In the genomic region with DNA sequence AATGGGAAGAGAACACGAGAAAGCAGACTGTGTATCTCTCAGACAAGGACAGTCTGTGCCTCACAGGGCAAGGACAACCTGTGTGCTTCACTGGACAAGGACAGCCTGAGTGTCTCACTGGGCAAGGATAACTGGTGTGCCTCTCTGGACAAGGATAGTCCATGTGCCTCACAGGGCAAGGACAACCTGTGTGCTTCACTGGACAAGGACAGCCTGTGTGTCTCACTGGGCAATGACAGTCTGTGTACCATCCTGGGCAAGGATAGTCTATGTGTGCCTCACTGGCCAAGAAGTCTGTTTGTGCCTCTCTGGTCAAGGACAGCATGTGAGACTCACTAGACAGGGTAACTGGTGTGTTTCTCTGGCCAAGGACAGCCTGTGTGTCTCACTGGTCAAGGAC, we compare ENCODE assay signal across 30 mouse cellular contexts.
DNase-seq lines count a peak whose midpoint lies in the region; ATAC-seq lines count a peak whose summit lies in the region.
"Had no signal": no experiment of that assay in that cellular context is flagged by ENCODE, and none has a peak within 500 bp of the region (broad histone marks: within the 10 kb centered on the region; RNA-seq: fewer than 3 reads in every experiment).

No protein-coding gene starts in this region.

- 79% methylated on average over 1 of the region's 1 CpGs for WGBS in liver, embryonic 11.5 days
- WGBS in liver, embryonic 12.5 days (ENCODE audit: insufficient replicate concordance) = 59% methylated on average over 1 of the region's 1 CpGs

- H3K27ac ChIP-seq in liver, embryonic 11.5 days (ENCODE audit: low read depth, low read length) = no peak overlapping the region
- no peak overlapping the region for H3K27ac ChIP-seq in liver, embryonic 12.5 days
- H3K27ac ChIP-seq: embryonic facial prominence, embryonic 13.5 days; heart, adult 2 months; hindbrain, embryonic 13.5 days; lung, embryonic 15.5 days; stomach, postnatal 0 days had no signal

- no peaks in the 10 kb centered on the region for H3K36me3 ChIP-seq in liver, embryonic 11.5 days (ENCODE audit: control insufficient read depth, insufficient read depth, low read length)
- H3K36me3 ChIP-seq in liver, embryonic 12.5 days = no peaks in the 10 kb centered on the region
- H3K36me3 ChIP-seq in megakaryocyte, embryonic 14.5 days (replicated peaks; ENCODE audit: low read length) = no peaks in the 10 kb centered on the region
- H3K36me3 ChIP-seq: embryonic facial prominence, embryonic 13.5 days; heart, embryonic 12.5 days; hindbrain, embryonic 13.5 days; lung, embryonic 15.5 days had no signal

- no peak overlapping the region for H3K4me3 ChIP-seq in liver, embryonic 11.5 days (ENCODE audit: low read depth, low read length)
- H3K4me3 ChIP-seq in liver, embryonic 12.5 days = no peak overlapping the region
- peak overlapping the region; percentile 44 for H3K4me3 ChIP-seq in megakaryocyte, embryonic 14.5 days (replicated peaks)
- H3K4me3 ChIP-seq: embryonic facial prominence, embryonic 13.5 days; erythroblast, embryonic 14.5 days; heart, adult 2 months; heart, embryonic 12.5 days; hindbrain, embryonic 13.5 days; lung, embryonic 15.5 days had no signal

- peak; percentile 18; the same call in 1 of the 2 replicates for ATAC-seq in liver, embryonic 11.5 days (replicated peaks; ENCODE audit: low FRiP score)
- no peak for ATAC-seq in liver, embryonic 12.5 days
- no peak for ATAC-seq in erythroblast, adult 5-6 weeks (replicated peaks; ENCODE audit: low FRiP score, poor library complexity, severe bottlenecking)
- ATAC-seq: forebrain, embryonic 14.5 days; intestine, embryonic 16.5 days had no signal

- no peak overlapping the region for H3K4me2 ChIP-seq in liver, embryonic 11.5 days
- H3K4me2 ChIP-seq in liver, embryonic 12.5 days = no peak overlapping the region
- H3K4me2 ChIP-seq: embryonic facial prominence, embryonic 13.5 days; heart, embryonic 12.5 days; hindbrain, embryonic 13.5 days; lung, embryonic 15.5 days had no signal

- H3K9ac ChIP-seq in liver, embryonic 11.5 days (ENCODE audit: low read depth, low read length) = no peak overlapping the region
- H3K9ac ChIP-seq in liver, embryonic 12.5 days = no peak overlapping the region
- H3K9ac ChIP-seq: embryonic facial prominence, embryonic 13.5 days; heart, embryonic 12.5 days; hindbrain, embryonic 13.5 days; lung, embryonic 15.5 days had no signal

- H3K4me1 ChIP-seq in liver, embryonic 11.5 days (replicated peaks; ENCODE audit: control insufficient read depth, insufficient read depth, low read length) = no peaks in the 10 kb centered on the region
- no peaks in the 10 kb centered on the region for H3K4me1 ChIP-seq in liver, embryonic 12.5 days
- no peaks in the 10 kb centered on the region for H3K4me1 ChIP-seq in megakaryocyte, embryonic 14.5 days
- H3K4me1 ChIP-seq: embryonic facial prominence, embryonic 13.5 days; heart, embryonic 12.5 days; hindbrain, embryonic 13.5 days; lung, embryonic 15.5 days had no signal

- no peaks in the 10 kb centered on the region for H3K27me3 ChIP-seq in liver, embryonic 11.5 days (replicated peaks; ENCODE audit: control insufficient read depth, insufficient read depth, low read length)
- H3K27me3 ChIP-seq in liver, embryonic 12.5 days (replicated peaks) = no peaks in the 10 kb centered on the region
- no peaks in the 10 kb centered on the region for H3K27me3 ChIP-seq in megakaryocyte, embryonic 14.5 days (replicated peaks)
- H3K27me3 ChIP-seq: CH12.LX; embryonic facial prominence, embryonic 13.5 days; heart, embryonic 12.5 days; hindbrain, embryonic 13.5 days; lung, embryonic 15.5 days had no signal

- no peaks in the 10 kb centered on the region for H3K9me3 ChIP-seq in liver, embryonic 11.5 days (ENCODE audit: control insufficient read depth, low read length)
- H3K9me3 ChIP-seq in liver, embryonic 12.5 days (replicated peaks) = no peaks in the 10 kb centered on the region
- H3K9me3 ChIP-seq in megakaryocyte, embryonic 14.5 days = peaks cover 5% of the 10 kb centered on the region; the same call in 1 of the 2 replicates
- H3K9me3 ChIP-seq: embryonic facial prominence, embryonic 13.5 days; heart, embryonic 12.5 days; hindbrain, embryonic 13.5 days; lung, embryonic 15.5 days had no signal

- no peak for DNase-seq in liver, embryonic 11.5 days (ENCODE audit: low spot score)
- peak; percentile 86 to 91 for DNase-seq in adrenal gland, adult (ENCODE audit: inconsistent age in 2 of 2, low spot score in 1 of 2)
- peak; percentile 52 for DNase-seq in adrenal gland, postnatal 10 days
- DNase-seq in frontal cortex, postnatal 25 days (ENCODE audit: low spot score in 2 of 2) = no peak
- DNase-seq: cerebellum, adult 11-12 months; cerebellum, adult 9-11 months; gastrocnemius, postnatal 36 days; heart, adult 2 months; heart, postnatal 4 days; kidney, adult 9 months; kidney, postnatal 14 days; layer of hippocampus, adult 9-11 months; liver; lung, postnatal 4 days; midbrain, embryonic 14.5 days; right cerebral cortex, postnatal 4 days; thymus, adult 18-20 months; thymus, postnatal 25 days had no signal

Comparison
In these comparisons a context has a peak if more than half of its experiments do, and no peak if none do; other contexts are left out.
1. DNase-seq: peak in adrenal gland, adult (2 of 2) and adrenal gland, postnatal 10 days (single experiment); none in liver, embryonic 11.5 days (single experiment) and frontal cortex, postnatal 25 days (0 of 2).